Mouse (Mus musculus) embryonic facial prominence, embryonic 11.5 days (tissue): ENCODE measurements around the gene Zcchc9. TPM values are rescaled to one million over a fixed set of nuclear protein-coding genes. Genes with fewer than 3 reads are reported as not detected.
"Not testable (repeated sequence)": the region's sequence is repeated elsewhere in the genome, so short reads cannot be mapped to it uniquely, and the experiment has no call there.

Source experiments
- ATAC-seq: fragments of 200-750 bp; cut with Nextera tagmentation; replicated peaks from 2 replicates; pipeline ENCODE4 v1.8.0; 2017; ENCODE audit warnings: low read depth; ENCODE audit not compliant: insufficient number of reproducible peaks, low FRiP score, low TSS enrichment
- DNase-seq: peaks from one replicate; pipeline ENCODE4 v3.0.0-alpha.2; 2015; ENCODE audit warnings: low spot score
- H3K27ac ChIP-seq: fragments of 300-500 bp; sonication (generic); replicated peaks from 2 replicates; pipeline ENCODE4 v1.5.1; 2014; ENCODE audit warnings: mild to moderate bottlenecking, low read depth, low read length, control low read depth
- H3K27me3 ChIP-seq: fragments of 300-500 bp; sonication (generic); 2 replicates; pipeline ENCODE4 v1.6.1; 2014; ENCODE audit warnings: mild to moderate bottlenecking, low read length, moderate library complexity, mixed read lengths; ENCODE audit not compliant: control insufficient read depth, insufficient read depth
- H3K36me3 ChIP-seq: fragments of 300-500 bp; sonication (generic); replicated peaks from 2 replicates; pipeline ENCODE4 v1.6.1; 2014; ENCODE audit warnings: low read depth, mild to moderate bottlenecking, low read length, moderate library complexity, mixed read lengths; ENCODE audit not compliant: control insufficient read depth, insufficient read depth
- H3K4me1 ChIP-seq: fragments of 300-500 bp; sonication (generic); 2 replicates; pipeline ENCODE4 v1.6.1; 2014; ENCODE audit warnings: low read length, mixed read lengths; ENCODE audit not compliant: control insufficient read depth, insufficient read depth
- H3K4me2 ChIP-seq: fragments of 300-500 bp; sonication (generic); 2 replicates; pipeline ENCODE4 v1.6.1; 2014; ENCODE audit warnings: low read depth, mild to moderate bottlenecking, control low read depth, low read length, moderate library complexity
- H3K4me3 ChIP-seq: fragments of 300-500 bp; sonication (generic); 2 replicates; pipeline ENCODE4 v1.5.1; 2014; ENCODE audit warnings: low read depth, low read length, control low read depth
- H3K9ac ChIP-seq: fragments of 300-500 bp; sonication (generic); replicated peaks from 2 replicates; pipeline ENCODE4 v1.6.1; 2014; ENCODE audit warnings: mild to moderate bottlenecking, control low read depth, low read length
- H3K9me3 ChIP-seq: fragments of 300-500 bp; sonication (generic); replicated peaks from 2 replicates; pipeline ENCODE4 v1.6.1; 2016; ENCODE audit warnings: mild to moderate bottlenecking, low read length, inconsistent platforms, mixed read lengths; ENCODE audit not compliant: control insufficient read depth
- WGBS: fragments of 180-500 bp; shearing (Covaris S2); extraction: QIAGEN DNeasy Blood & Tissue Kit; methylation state at CpG from one replicate; pipeline ENCODE4 v1.1.7; 2014; 5-methylcytosine and 5-hydroxymethylcytosine counted together
- polyA plus RNA-seq: library from polyadenylated mRNA; unstranded; fragments of >200 nt; fragmentation: Nextera tagmentation; extraction: Ambion mirVana; gene quantifications from 2 replicates; pipeline ENCODE4 v1.2.1, GENCODE M21; 2014

The Zcchc9 gene
- polyA plus RNA-seq, 1 experiment from 2014 or later: 22.6 TPM

DNA sequence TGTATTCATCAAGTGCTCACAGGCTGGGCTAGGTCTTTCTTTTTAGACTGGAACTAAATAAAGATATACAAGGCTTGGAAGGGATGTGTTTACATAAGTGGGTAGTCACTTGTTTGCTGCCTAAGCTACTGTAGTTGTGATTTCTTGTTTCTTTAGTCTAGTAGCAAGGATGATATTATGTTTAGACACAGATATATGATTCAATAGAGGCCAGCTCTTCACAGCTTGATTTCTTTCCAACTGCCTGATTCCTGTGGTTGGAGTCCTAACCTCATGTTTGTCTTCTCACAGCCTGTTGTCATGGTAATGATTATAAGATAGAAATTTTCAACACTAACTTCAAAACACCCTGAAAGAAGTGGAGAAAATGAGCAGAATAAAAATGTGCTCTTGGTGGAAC lies 27.6 kb downstream of the Zcchc9 start:
- H3K4me3 ChIP-seq: no peak overlapping the region
- H3K4me2 ChIP-seq: no peak overlapping the region
- H3K9ac ChIP-seq: no peak overlapping the region
- no peaks in the 10 kb centered on the region for H3K9me3 ChIP-seq
- ATAC-seq (no peak), DNase-seq (no peak)
- H3K27ac ChIP-seq: no peak overlapping the region
- no peaks in the 10 kb centered on the region for H3K36me3 ChIP-seq
- H3K4me1 ChIP-seq: no peaks in the 10 kb centered on the region
- H3K27me3 ChIP-seq: no peaks in the 10 kb centered on the region

- Histone ChIP-seq H3K9me3 (no peaks in the 10 kb centered on the region), H3K4me3 (no peak overlapping the region), H3K4me1 (no peaks in the 10 kb centered on the region), H3K27ac (no peak overlapping the region), H3K36me3 (no peaks in the 10 kb centered on the region), H3K4me2 (no peak overlapping the region), H3K9ac (no peak overlapping the region), H3K27me3 (no peaks in the 10 kb centered on the region)
- DNase-seq: no peak
- no peak for ATAC-seq
- 93% methylated on average over 5 of the region's 5 CpGs for WGBS
These were observed 29.4 kb downstream of the Zcchc9 start for GRCm38 (mm10) chr13:91778092-91778491.

DNA sequence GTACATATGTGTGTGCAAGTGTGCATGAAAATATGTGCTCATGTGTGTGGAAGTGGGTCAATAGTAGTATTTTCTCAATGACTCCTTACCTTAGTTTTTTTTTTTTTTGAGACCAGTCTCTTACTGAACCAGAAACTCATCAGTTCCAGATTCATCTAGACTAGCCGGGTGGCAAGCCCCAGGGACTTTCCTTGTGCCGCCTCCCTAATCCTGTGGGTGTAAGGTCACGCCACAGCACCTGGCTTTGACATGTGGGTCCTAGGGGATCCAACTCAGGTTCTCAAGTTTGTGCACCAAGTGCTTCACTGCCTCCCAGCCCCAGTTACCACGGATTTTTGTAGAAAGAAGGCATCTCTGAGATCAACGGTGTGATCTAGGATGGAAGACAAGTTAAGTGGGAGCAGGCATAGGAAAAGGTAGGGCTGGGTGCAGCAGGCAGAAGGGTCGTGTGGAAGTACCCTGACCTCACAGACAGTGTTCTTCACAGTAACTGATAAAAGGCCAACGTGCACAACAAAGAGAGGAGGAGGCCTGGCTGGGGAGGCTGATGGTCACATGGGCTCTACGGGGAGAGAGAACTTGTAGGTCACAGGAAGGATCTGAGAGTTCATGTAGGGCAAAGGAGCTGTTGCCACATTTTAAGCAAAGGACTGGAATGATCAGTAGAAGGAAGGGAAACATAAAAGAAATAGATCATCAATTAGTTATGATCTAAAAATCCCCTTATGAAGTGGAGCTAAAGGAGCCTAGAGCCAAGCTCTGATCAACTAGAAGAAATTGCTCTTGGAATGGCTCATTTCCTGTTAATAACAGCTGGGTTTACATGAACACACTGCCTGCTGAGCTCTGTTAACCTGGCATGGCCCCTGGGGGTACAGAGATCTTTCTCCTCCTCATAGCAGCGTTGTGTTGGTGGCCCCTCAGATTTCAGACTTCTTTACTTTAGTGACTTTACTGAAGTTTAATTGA lies 38.5 kb downstream of the Zcchc9 start:
- Histone ChIP-seq H3K9me3 (no peaks in the 10 kb centered on the region), H3K4me3 (no peak overlapping the region), H3K27ac (no peak overlapping the region), H3K4me1 (no peaks in the 10 kb centered on the region), H3K27me3 (no peaks in the 10 kb centered on the region), H3K36me3 (no peaks in the 10 kb centered on the region), H3K4me2 (no peak overlapping the region), H3K9ac (no peak overlapping the region)
- 79% methylated on average over 9 of the region's 9 CpGs for WGBS
- ATAC-seq (no peak), DNase-seq (no peak)

DNA sequence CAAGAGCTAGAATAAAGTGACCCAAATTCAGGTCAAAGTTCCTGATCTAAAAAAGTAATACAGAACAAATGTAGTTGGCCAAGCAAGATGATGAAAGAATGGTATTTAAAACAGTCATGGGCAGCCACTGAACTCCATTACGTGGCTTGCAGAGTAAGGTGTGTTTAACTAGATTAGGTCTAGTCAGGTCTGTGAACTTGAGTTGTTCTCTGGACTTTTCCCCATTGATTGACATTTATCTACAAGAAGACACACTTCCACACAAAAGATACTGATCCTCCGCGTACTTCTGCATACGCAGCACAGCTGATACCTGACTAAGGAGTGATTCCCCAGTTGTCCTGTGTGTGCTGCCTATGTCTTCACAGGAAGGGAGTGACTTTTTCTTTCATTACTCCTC lies 41.9 kb downstream of the Zcchc9 start:
- Histone ChIP-seq H3K27ac (no peak overlapping the region), H3K4me3 (no peak overlapping the region), H3K4me1 (no peaks in the 10 kb centered on the region), H3K27me3 (no peaks in the 10 kb centered on the region), H3K9me3 (no peaks in the 10 kb centered on the region), H3K36me3 (no peaks in the 10 kb centered on the region), H3K9ac (no peak overlapping the region), H3K4me2 (no peak overlapping the region)
- ATAC-seq (no peak), DNase-seq (no peak)
- WGBS: 89% methylated on average over 4 of the region's 4 CpGs

GRCm38 (mm10) chr13:91763654-91764053 lies 43.9 kb downstream of the Zcchc9 start:
- H3K4me1 ChIP-seq, H3K9me3 ChIP-seq, H3K9ac ChIP-seq, DNase-seq, H3K27me3 ChIP-seq, H3K36me3 ChIP-seq, ATAC-seq, H3K27ac ChIP-seq, H3K4me3 ChIP-seq, H3K4me2 ChIP-seq: not testable (repeated sequence)
- WGBS: 97% methylated on average over 3 of the region's 3 CpGs

DNA sequence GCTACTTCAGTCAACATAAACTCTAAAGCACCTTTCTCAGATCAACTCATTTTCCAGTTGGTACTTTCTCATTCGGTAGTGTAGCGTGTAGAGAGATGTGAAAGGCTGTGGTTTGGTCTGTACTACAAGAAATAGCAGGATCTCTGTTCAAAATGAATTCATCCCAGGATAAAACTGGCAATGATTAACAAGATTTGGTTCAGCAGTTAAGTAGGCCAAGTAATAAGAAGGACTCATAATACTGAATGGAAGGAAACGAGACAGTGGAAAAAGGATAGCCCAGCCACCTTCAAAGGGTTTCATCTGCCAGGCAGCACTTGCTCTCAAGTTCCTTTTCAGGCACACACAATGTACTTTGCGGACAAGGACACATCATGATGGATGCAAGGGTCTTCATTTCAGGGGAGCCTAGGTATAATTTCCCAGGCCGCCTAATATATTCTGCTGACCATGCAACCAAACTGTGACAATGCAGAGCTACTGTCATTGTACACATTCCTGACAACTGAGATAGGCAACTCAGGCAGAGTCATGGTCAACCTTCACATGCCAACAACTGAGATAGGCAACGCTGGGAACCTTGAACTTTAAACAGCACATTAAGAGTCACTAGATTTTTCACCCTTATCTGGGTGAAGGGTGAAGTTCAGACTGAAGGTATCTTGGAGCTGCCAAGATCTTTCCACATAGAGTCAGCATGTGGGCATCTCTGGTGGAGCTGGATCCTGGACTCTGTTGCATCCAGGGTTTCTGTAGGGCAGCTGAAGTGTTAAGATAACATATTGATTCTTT lies 45.7 kb downstream of the Zcchc9 start:
- no peak overlapping the region for H3K4me2 ChIP-seq
- no peak overlapping the region for H3K4me3 ChIP-seq
- no peaks in the 10 kb centered on the region for H3K36me3 ChIP-seq
- DNase-seq (no peak), ATAC-seq (no peak)
- no peak overlapping the region for H3K27ac ChIP-seq
- no peaks in the 10 kb centered on the region for H3K27me3 ChIP-seq
- WGBS: 92% methylated on average over 6 of the region's 6 CpGs
- H3K4me1 ChIP-seq: no peaks in the 10 kb centered on the region
- H3K9me3 ChIP-seq: no peaks in the 10 kb centered on the region
- H3K9ac ChIP-seq: no peak overlapping the region

- ATAC-seq: no peak
- no peak overlapping the region for H3K27ac ChIP-seq
- H3K27me3 ChIP-seq: no peaks in the 10 kb centered on the region
- 90% methylated on average over 8 of the region's 8 CpGs for WGBS
- DNase-seq: no peak
- H3K4me2 ChIP-seq: no peak overlapping the region
- no peaks in the 10 kb centered on the region for H3K36me3 ChIP-seq
- H3K9me3 ChIP-seq: no peaks in the 10 kb centered on the region
- H3K4me3 ChIP-seq: no peak overlapping the region
- H3K9ac ChIP-seq: no peak overlapping the region
- H3K4me1 ChIP-seq: no peaks in the 10 kb centered on the region
These were observed 47.0 kb downstream of the Zcchc9 start for GRCm38 (mm10) chr13:91760302-91761050.
